Mouse (Mus musculus): ENCODE measurements around the gene Ifrd2.

The Ifrd2 gene

GRCm38 (mm10) chr9:107586974-107587832 is at the start of gene Ifrd2:
TSS of gene Ifrd2 (plus strand) at chr9:107587642.
- DNase-seq = peak; percentile 99

DNA sequence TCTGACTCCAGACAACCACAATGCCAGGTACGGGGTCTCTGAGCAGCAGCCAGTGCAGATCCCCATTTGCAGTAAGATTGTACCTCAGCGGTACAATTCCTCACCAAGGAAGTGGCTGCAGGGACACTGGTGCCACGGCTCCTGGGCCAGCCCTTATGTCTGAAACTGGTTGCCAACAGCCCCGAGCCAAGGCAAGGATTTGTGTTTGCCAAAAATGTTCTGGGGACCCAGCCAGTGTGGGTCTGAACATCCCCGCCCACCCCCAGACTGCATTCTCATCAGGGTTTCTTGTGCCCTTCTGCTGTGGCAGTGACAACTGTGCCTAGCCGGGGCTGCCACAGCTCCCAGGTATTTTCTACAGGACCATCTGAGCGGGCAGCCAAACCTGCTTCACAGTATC is 49.2 kb upstream of the Ifrd2 start:
- DNase-seq = no peak

DNA sequence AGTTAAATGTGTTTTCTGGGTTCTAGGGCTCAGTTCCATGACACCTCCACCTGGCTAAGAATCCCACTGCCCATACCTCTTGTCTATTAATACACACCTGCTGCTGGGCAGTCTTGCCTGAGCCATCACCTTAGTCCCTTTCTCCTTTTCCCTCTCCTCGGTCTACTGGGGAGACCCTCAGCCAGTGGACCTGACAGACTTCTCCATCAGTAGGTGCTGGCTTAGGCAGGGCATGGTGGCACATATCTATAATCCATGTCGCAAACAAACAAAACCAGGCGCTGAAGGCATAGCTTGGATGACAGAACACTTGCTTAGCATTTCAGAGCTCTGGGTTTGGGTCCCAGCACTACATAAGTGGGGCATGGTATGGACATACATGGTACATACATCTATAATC is 48.7 kb upstream of the Ifrd2 start:
- no peak for DNase-seq

DNA sequence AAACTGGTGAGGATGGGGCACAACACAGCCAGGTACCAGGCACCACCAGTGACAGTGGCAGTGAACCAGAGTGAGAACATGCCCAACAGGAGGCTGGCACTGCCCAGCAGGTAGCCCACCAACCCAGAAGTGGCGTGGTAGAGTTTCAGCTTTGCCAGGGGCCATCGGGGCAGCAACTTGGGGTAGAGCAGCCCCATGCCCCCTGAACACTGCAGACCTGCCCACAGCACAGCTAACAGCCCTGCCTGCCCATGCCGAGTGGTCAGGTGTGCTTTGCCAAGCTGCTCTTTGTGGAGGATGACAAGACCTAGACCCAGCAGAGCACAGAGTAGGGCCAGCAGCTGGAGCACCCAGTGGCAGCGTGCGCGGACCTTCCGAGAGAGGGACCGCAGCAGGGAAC is 47.5 kb upstream of the Ifrd2 start:
- no peak for DNase-seq

- DNase-seq = no peak
Measured at GRCm38 (mm10) chr9:107540420-107540819, 47.0 kb upstream of the Ifrd2 start.

GRCm38 (mm10) chr9:107541005-107541404 is 46.4 kb upstream of the Ifrd2 start:
- no peak for DNase-seq

- peak; percentile 96 for DNase-seq
Measured at GRCm38 (mm10) chr9:107541474-107542351, 45.7 kb upstream of the Ifrd2 start, which contains the start of the genes Cyb561d2 and Nprl2. TSS of gene Cyb561d2 (minus strand) at chr9:107542193. TSS of gene Nprl2 (plus strand) at chr9:107542226.

DNA sequence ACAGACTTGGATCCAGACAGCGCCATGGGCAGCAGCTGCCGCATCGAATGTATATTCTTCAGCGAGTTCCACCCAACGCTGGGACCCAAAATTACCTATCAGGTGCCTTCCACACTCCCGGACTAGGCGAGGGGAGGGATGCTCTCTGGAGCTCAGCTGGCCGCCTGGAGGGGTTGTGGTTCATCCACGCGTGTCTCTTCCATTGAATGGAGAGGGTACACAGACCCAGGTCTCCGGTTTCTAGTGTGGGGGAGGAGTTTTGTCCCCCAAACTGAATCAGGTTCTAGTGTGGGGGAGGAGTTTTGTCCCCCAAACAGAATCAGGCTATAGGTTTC is 45.1 kb upstream of the Ifrd2 start:
- DNase-seq = no peak

GRCm38 (mm10) chr9:107542721-107543120 is 44.7 kb upstream of the Ifrd2 start:
- DNase-seq = no peak

DNA sequence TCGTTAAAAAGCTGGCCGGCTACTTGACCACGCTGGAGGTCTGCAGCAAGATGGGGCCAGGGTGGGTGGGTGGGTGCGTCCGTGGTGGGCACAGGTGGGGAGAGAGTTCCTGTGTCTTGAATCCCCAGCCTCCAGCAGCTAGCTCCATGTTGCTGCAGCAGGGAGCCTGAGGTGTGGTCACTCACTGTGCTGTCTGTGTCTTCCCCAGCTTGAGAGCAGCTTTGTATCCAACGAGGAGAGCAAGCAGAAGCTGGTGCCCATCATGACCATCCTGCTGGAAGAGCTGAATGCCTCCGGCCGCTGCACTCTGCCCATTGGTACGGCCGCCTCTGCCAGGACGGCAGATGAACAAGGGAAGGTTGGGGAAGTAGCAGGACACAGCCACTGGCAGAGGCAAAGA is 44.1 kb upstream of the Ifrd2 start:
- no peak for DNase-seq

GRCm38 (mm10) chr9:107544196-107544700 is 43.2 kb upstream of the Ifrd2 start:
- DNase-seq = no peak

DNA sequence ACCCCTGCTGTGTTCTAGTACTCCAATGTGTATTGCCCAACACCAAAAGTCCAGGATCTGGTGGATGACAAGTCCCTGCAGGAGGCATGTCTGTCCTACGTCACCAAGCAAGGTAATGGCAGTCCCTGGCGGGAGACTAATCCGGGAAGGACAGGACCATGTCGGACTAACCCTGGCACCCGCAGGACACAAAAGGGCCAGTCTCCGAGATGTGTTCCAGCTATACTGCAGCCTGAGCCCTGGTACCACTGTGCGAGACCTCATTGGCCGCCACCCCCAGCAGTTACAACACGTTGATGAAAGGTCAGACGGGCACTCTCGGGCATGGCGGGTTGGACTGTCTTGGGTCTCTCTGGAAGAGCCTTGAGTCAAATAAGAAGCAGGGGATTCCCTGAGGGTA is 42.7 kb upstream of the Ifrd2 start:
- DNase-seq = no peak

GRCm38 (mm10) chr9:107545199-107545598 is 42.2 kb upstream of the Ifrd2 start:
- DNase-seq = no peak

- DNase-seq = peak; percentile 83
Measured at GRCm38 (mm10) chr9:107545602-107546001, 41.8 kb upstream of the Ifrd2 start.

DNA sequence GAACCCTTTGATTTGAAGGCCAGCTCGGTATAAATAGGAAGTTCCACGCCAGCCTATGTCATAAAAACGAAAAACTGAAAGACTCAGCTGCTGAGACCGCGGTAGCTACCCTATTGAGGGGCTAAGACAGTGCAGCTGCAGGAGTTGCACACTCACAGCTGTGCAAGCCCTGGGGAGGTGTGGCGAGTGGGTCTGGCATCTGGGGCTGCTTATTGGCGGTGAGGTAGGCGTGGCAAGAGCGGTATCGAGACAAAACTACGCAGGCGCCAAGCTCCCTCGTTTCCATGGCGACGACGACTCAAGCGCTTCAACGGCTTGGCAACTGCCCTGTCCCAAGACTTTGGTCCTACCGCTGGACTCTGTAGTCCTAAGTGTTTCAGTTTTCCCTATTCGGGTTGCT is 40.4 kb upstream of the Ifrd2 start, which contains the start of gene Zmynd10:
TSS of gene Zmynd10 (plus strand) at position 273 of the 400 bp plus-strand sequence.
- peak; percentile 96 for DNase-seq

- no peak for DNase-seq
Measured at GRCm38 (mm10) chr9:107547957-107548356, 39.5 kb upstream of the Ifrd2 start.

GRCm38 (mm10) chr9:107548820-107549219 is 38.6 kb upstream of the Ifrd2 start:
- no peak for DNase-seq

- DNase-seq = no peak
Measured at GRCm38 (mm10) chr9:107549297-107550074, 38.0 kb upstream of the Ifrd2 start.

DNA sequence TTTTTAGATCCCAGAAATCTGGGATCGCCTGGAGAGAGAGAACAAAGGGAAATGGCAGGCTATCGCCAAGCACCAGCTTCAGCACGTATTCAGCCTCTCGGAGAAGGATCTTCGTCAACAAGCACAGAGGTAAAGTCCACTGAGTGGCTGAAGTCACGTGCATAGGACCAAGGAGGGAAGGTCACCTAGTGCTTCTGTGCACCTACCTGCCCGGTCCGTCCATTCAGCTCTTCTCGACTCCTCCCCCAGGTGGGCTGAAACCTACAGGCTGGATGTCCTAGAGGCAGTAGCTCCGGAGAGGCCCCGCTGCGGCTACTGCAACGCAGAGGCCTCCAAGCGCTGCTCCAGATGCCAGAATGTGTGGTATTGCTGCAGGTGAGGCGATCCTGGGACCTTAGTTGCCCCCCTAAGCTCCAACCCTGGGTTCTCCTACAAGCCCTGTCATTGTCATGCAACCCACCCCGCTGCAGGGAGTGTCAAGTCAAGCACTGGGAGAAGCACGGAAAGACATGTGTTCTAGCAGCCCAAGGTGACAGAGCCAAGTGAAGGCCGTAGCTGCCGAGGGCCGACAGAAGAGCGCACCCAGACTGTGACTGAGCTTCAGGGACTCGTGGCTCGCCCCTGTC is 36.8 kb upstream of the Ifrd2 start:
- DNase-seq = peak; percentile 84

- DNase-seq = peak; percentile 87
Measured at GRCm38 (mm10) chr9:107551117-107551889, 36.1 kb upstream of the Ifrd2 start, which contains the start of gene Rassf1. TSS of gene Rassf1 (plus strand) at chr9:107551555.

DNA sequence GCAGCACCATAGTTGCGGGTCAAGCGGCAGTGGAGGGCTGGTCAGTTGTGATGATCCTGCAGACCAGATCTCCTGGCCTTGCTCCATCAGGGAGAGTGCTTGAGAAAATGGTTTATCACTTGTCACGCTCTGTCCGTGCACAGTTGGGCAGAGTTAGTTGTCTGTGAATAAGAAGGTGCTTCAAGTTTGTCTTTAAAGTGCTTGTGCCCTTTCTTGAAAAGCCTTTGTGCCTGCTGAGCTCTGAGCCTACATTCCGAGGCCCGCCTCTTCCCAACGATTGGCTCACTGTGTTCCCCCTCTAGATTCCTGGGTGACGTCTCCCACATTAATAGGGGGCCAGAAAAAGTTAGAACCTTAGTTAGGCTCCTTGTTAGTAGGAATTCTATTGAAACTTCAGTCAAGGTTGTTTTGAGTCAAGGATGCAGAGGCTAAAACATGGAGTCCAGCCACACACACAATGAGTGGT is 35.5 kb upstream of the Ifrd2 start:
- DNase-seq = no peak
